Mouse (Mus musculus) adrenal gland, adult (tissue): Measurements from ENCODE around the gene Ccdc187.
A peak's percentile ranks its signal among the peaks of the same experiment; 100 is the strongest.

ENCODE experiments used
- DNase-seq, 2 experiments: peaks; one replicate each; pipeline ENCODE4 v3.0.0; 2022 to 2023; ENCODE audit warnings: low spot score in 1 of 2; ENCODE audit not compliant: inconsistent age in 2 of 2

The Ccdc187 gene

GRCm38 (mm10) chr2:26225242-26225641 is 69.1 kb downstream of the Ccdc187 start:
- DNase-seq, result no peak

- DNase-seq, result no peak
Observed at GRCm38 (mm10) chr2:26223961-26224360, 70.4 kb downstream of the Ccdc187 start.

- peak; percentile 44 to 79 for DNase-seq
Observed at GRCm38 (mm10) chr2:26214526-26214925, 79.8 kb downstream of the Ccdc187 start.

GRCm38 (mm10) chr2:26209566-26209965 is 84.8 kb downstream of the Ccdc187 start:
- no peak for DNase-seq

- peak; percentile 91 to 97 for DNase-seq
Observed at GRCm38 (mm10) chr2:26208126-26208789, 86.1 kb downstream of the Ccdc187 start, which contains the start of gene Lhx3. Lhx3 (minus strand) TSS chr2:26208289.

- DNase-seq, result peak in 1 of 2 experiments; percentile 60
Observed at GRCm38 (mm10) chr2:26207559-26207958, 86.8 kb downstream of the Ccdc187 start.

- DNase-seq, result no peak
Observed at GRCm38 (mm10) chr2:26205761-26206160, 88.6 kb downstream of the Ccdc187 start.

GRCm38 (mm10) chr2:26205126-26205525 is 89.2 kb downstream of the Ccdc187 start:
- peak; percentile 37 to 77 for DNase-seq

GRCm38 (mm10) chr2:26202849-26203475 is 91.4 kb downstream of the Ccdc187 start:
- peak; percentile 59 to 86 for DNase-seq

GRCm38 (mm10) chr2:26201926-26202848 is 92.2 kb downstream of the Ccdc187 start:
- DNase-seq, result peak; percentile 19 to 63

GRCm38 (mm10) chr2:26198488-26198887 is 95.9 kb downstream of the Ccdc187 start:
- no peak for DNase-seq

GRCm38 (mm10) chr2:26194552-26195339 is 99.6 kb downstream of the Ccdc187 start:
- DNase-seq, result peak in 1 of 2 experiments; percentile 25
